Mouse (Mus musculus) kidney, embryonic 15.5 days (tissue): ENCODE measurements around the gene Sppl3. TPM values are rescaled to one million over a fixed set of nuclear protein-coding genes. Genes with fewer than 3 reads are reported as not detected.
A peak's percentile ranks its signal among the peaks of the same experiment; 100 is the strongest.

Experiments used
- ATAC-seq: fragments of 200-750 bp; cut with Nextera tagmentation; replicated peaks from 2 replicates; pipeline ENCODE4 v1.8.0; 2017; ENCODE audit warnings: moderate TSS enrichment; ENCODE audit not compliant: low FRiP score
- H3K27ac ChIP-seq: fragments of 300-500 bp; sonication (generic); 2 replicates; pipeline ENCODE4 v1.5.1; 2015; ENCODE audit warnings: mild to moderate bottlenecking, inconsistent platforms
- H3K27me3 ChIP-seq: fragments of 300-500 bp; sonication (generic); 2 replicates; pipeline ENCODE4 v1.6.1; 2015; ENCODE audit warnings: inconsistent platforms
- H3K36me3 ChIP-seq: fragments of 300-500 bp; sonication (generic); 2 replicates; pipeline ENCODE4 v1.6.1; 2015; ENCODE audit warnings: inconsistent platforms
- H3K4me1 ChIP-seq: fragments of 300-500 bp; sonication (generic); 2 replicates; pipeline ENCODE4 v1.6.1; 2015; ENCODE audit warnings: inconsistent platforms
- H3K4me2 ChIP-seq: fragments of 300-500 bp; sonication (generic); 2 replicates; pipeline ENCODE4 v1.6.1; 2015; ENCODE audit warnings: moderate library complexity, mild to moderate bottlenecking, inconsistent platforms
- H3K4me3 ChIP-seq: fragments of 300-500 bp; sonication (generic); replicated peaks from 2 replicates; pipeline ENCODE4 v1.5.1; 2015; ENCODE audit warnings: mild to moderate bottlenecking, inconsistent platforms
- H3K9ac ChIP-seq: fragments of 300-500 bp; sonication (generic); 2 replicates; pipeline ENCODE4 v1.6.1; 2015; ENCODE audit warnings: mild to moderate bottlenecking, inconsistent platforms
- H3K9me3 ChIP-seq: fragments of 300-500 bp; sonication (generic); replicated peaks from 2 replicates; pipeline ENCODE4 v1.6.1; 2016; ENCODE audit warnings: inconsistent platforms
- WGBS: fragments of 180-500 bp; shearing (Covaris S2); methylation state at CpG from one replicate; pipeline ENCODE4 v1.1.7; 2015; ENCODE audit warnings: mixed read lengths; 5-methylcytosine and 5-hydroxymethylcytosine counted together
- polyA plus RNA-seq: library from polyadenylated mRNA; unstranded; fragments of >200 nt; fragmentation: Nextera tagmentation; extraction: Ambion mirVana; gene quantifications from 2 replicates; pipeline ENCODE4 v1.2.1, GENCODE M21; 2015

Gene Sppl3
- polyA plus RNA-seq, 1 experiment from 2014 or later, result 14.8 TPM

GRCm38 (mm10) chr5:115002781-115003180 lies 8.2 kb upstream of the Sppl3 start:
- no peak for ATAC-seq
- H3K27ac ChIP-seq, result no peak overlapping the region
- WGBS, result 39% methylated on average over 6 of the region's 6 CpGs

GRCm38 (mm10) chr5:115003224-115003873 lies 7.6 kb upstream of the Sppl3 start:
- Histone ChIP-seq H3K9ac (no peak overlapping the region), H3K9me3 (no peaks in the 10 kb centered on the region), H3K4me1 (peaks cover 12% of the 10 kb centered on the region), H3K36me3 (no peaks in the 10 kb centered on the region), H3K27me3 (0 out of 2 replicates have a peak, but pooled peaks cover 5% of the 10 kb centered on the region), H3K4me3 (no peak overlapping the region), H3K4me2 (0 out of 2 replicates have a peak overlapping the region, but pooled peaks have one; percentile 3), H3K27ac (no peak overlapping the region)
- no peak for ATAC-seq
- WGBS, result 75% methylated on average over 13 of the region's 13 CpGs

More at GRCm38 (mm10) chr5:115002781-115003180, 8.2 kb upstream of the Sppl3 start:
- 0 out of 2 replicates have a peak overlapping the region, but pooled peaks have one; percentile 3 for H3K4me2 ChIP-seq
- H3K9me3 ChIP-seq, result no peaks in the 10 kb centered on the region
- H3K4me3 ChIP-seq, result no peak overlapping the region
- 0 out of 2 replicates have a peak, but pooled peaks cover 5% of the 10 kb centered on the region for H3K27me3 ChIP-seq
- no peak overlapping the region for H3K9ac ChIP-seq
- H3K4me1 ChIP-seq, result peaks cover 12% of the 10 kb centered on the region
- no peaks in the 10 kb centered on the region for H3K36me3 ChIP-seq

GRCm38 (mm10) chr5:115007768-115008167 lies 3.2 kb upstream of the Sppl3 start:
- 84% methylated on average over 5 of the region's 5 CpGs for WGBS
- H3K9ac ChIP-seq, result no peak overlapping the region

GRCm38 (mm10) chr5:115008307-115008706 lies 2.6 kb upstream of the Sppl3 start:
- no peak overlapping the region for H3K4me2 ChIP-seq
- H3K4me1 ChIP-seq, result peaks cover 35% of the 10 kb centered on the region
- H3K9me3 ChIP-seq, result no peaks in the 10 kb centered on the region
- no peak overlapping the region for H3K4me3 ChIP-seq
- H3K9ac ChIP-seq, result no peak overlapping the region
- H3K36me3 ChIP-seq, result no peaks in the 10 kb centered on the region
- no peak overlapping the region for H3K27ac ChIP-seq
- WGBS, result 83% methylated on average over 7 of the region's 7 CpGs
- ATAC-seq, result no peak
- H3K27me3 ChIP-seq, result 0 out of 2 replicates have a peak, but pooled peaks cover 4% of the 10 kb centered on the region

More at GRCm38 (mm10) chr5:115007768-115008167, 3.2 kb upstream of the Sppl3 start:
- no peak overlapping the region for H3K4me3 ChIP-seq
- H3K36me3 ChIP-seq, result no peaks in the 10 kb centered on the region
- no peaks in the 10 kb centered on the region for H3K9me3 ChIP-seq
- no peak overlapping the region for H3K27ac ChIP-seq
- no peak for ATAC-seq
- peaks cover 32% of the 10 kb centered on the region for H3K4me1 ChIP-seq
- H3K4me2 ChIP-seq, result no peak overlapping the region
- 0 out of 2 replicates have a peak, but pooled peaks cover 5% of the 10 kb centered on the region for H3K27me3 ChIP-seq

- H3K9ac ChIP-seq, result no peak overlapping the region
- no peak for ATAC-seq
- WGBS, result 88% methylated on average over 6 of the region's 6 CpGs
Measured at GRCm38 (mm10) chr5:115009143-115009542, 1.8 kb upstream of the Sppl3 start.

GRCm38 (mm10) chr5:115009961-115010360 lies 976 bp upstream of the Sppl3 start:
- Histone ChIP-seq H3K9me3 (no peaks in the 10 kb centered on the region), H3K4me2 (peak overlapping the region; percentile 82), H3K27me3 (no peaks in the 10 kb centered on the region), H3K4me1 (peaks cover 38% of the 10 kb centered on the region), H3K36me3 (no peaks in the 10 kb centered on the region), H3K4me3 (peak overlapping the region; percentile 98; the same call in 1 of the 2 replicates), H3K9ac (no peak overlapping the region), H3K27ac (no peak overlapping the region)
- no peak for ATAC-seq
- 42% methylated on average over 3 of the region's 3 CpGs for WGBS

More at GRCm38 (mm10) chr5:115009143-115009542, 1.8 kb upstream of the Sppl3 start:
- peaks cover 38% of the 10 kb centered on the region for H3K4me1 ChIP-seq
- H3K9me3 ChIP-seq, result no peaks in the 10 kb centered on the region
- H3K27me3 ChIP-seq, result no peaks in the 10 kb centered on the region
- no peak overlapping the region for H3K4me2 ChIP-seq
- H3K4me3 ChIP-seq, result no peak overlapping the region
- H3K27ac ChIP-seq, result no peak overlapping the region
- no peaks in the 10 kb centered on the region for H3K36me3 ChIP-seq

GRCm38 (mm10) chr5:115011217-115011518 lies 231 bp downstream of the Sppl3 start:
- Histone ChIP-seq H3K27me3 (no peaks in the 10 kb centered on the region), H3K9ac (peak overlapping the region; percentile 100), H3K9me3 (no peaks in the 10 kb centered on the region), H3K27ac (peak overlapping the region; percentile 93), H3K4me3 (peak overlapping the region; percentile 98), H3K4me1 (peaks cover 48% of the 10 kb centered on the region), H3K4me2 (peak overlapping the region; percentile 82), H3K36me3 (no peaks in the 10 kb centered on the region)
- WGBS, result under 1% methylated on average over 55 of the region's 57 CpGs
- ATAC-seq, result peak; percentile 53

- peak; percentile 49 for ATAC-seq
- H3K9me3 ChIP-seq, result no peaks in the 10 kb centered on the region
- H3K9ac ChIP-seq, result peak overlapping the region; percentile 100
- peak overlapping the region; percentile 93 for H3K27ac ChIP-seq
- H3K4me1 ChIP-seq, result peaks cover 50% of the 10 kb centered on the region
- H3K36me3 ChIP-seq, result no peaks in the 10 kb centered on the region
- H3K4me2 ChIP-seq, result peak overlapping the region; percentile 82
- WGBS, result under 1% methylated on average over 62 of the region's 63 CpGs
- peak overlapping the region; percentile 98 for H3K4me3 ChIP-seq
- no peaks in the 10 kb centered on the region for H3K27me3 ChIP-seq
Measured at GRCm38 (mm10) chr5:115011519-115012261, 753 bp downstream of the Sppl3 start.

- Histone ChIP-seq H3K9me3 (no peaks in the 10 kb centered on the region), H3K27me3 (no peaks in the 10 kb centered on the region), H3K4me1 (peaks cover 67% of the 10 kb centered on the region), H3K9ac (0 out of 2 replicates have a peak overlapping the region, but pooled peaks have one; percentile 100), H3K27ac (no peak overlapping the region), H3K4me3 (peak overlapping the region; percentile 98; the same call in 1 of the 2 replicates), H3K36me3 (no peaks in the 10 kb centered on the region), H3K4me2 (peak overlapping the region; percentile 82)
- no peak for ATAC-seq
- 62% methylated on average over 3 of the region's 3 CpGs for WGBS
Measured at GRCm38 (mm10) chr5:115013436-115013835, 2.5 kb downstream of the Sppl3 start.

- Histone ChIP-seq H3K9me3 (no peaks in the 10 kb centered on the region), H3K4me3 (no peak overlapping the region), H3K27me3 (no peaks in the 10 kb centered on the region), H3K36me3 (no peaks in the 10 kb centered on the region), H3K4me1 (peaks cover 70% of the 10 kb centered on the region), H3K9ac (no peak overlapping the region), H3K27ac (no peak overlapping the region), H3K4me2 (no peak overlapping the region)
- no peak for ATAC-seq
- WGBS, result 49% methylated on average over 1 of the region's 1 CpGs
Measured at GRCm38 (mm10) chr5:115014570-115014969, 3.6 kb downstream of the Sppl3 start.

- no peak overlapping the region for H3K9ac ChIP-seq
- no peak overlapping the region for H3K27ac ChIP-seq
- H3K4me3 ChIP-seq, result no peak overlapping the region
- WGBS, result 56% methylated on average over 4 of the region's 4 CpGs
- ATAC-seq, result no peak
- H3K9me3 ChIP-seq, result no peaks in the 10 kb centered on the region
- peaks cover 64% of the 10 kb centered on the region for H3K4me1 ChIP-seq
- no peaks in the 10 kb centered on the region for H3K27me3 ChIP-seq
- no peak overlapping the region for H3K4me2 ChIP-seq
- H3K36me3 ChIP-seq, result no peaks in the 10 kb centered on the region
Measured at GRCm38 (mm10) chr5:115015121-115015520, 4.2 kb downstream of the Sppl3 start.

GRCm38 (mm10) chr5:115018270-115018669 lies 7.3 kb downstream of the Sppl3 start:
- peaks cover 47% of the 10 kb centered on the region for H3K4me1 ChIP-seq
- H3K27ac ChIP-seq, result peak overlapping the region; percentile 60
- H3K27me3 ChIP-seq, result no peaks in the 10 kb centered on the region
- H3K9me3 ChIP-seq, result no peaks in the 10 kb centered on the region
- no peak overlapping the region for H3K4me3 ChIP-seq
- WGBS, result 31% methylated on average over 2 of the region's 2 CpGs
- 0 out of 2 replicates have a peak overlapping the region, but pooled peaks have one; percentile 21 for H3K4me2 ChIP-seq
- H3K9ac ChIP-seq, result no peak overlapping the region
- no peak for ATAC-seq
- H3K36me3 ChIP-seq, result peaks cover 3% of the 10 kb centered on the region; the same call in 1 of the 2 replicates
